Mouse (Mus musculus) spleen, adult 18-20 months (tissue): ENCODE measurements at regions not wholly inside any gene's neighbourhood (a gene's known extent, or its start where the extent isn't known, plus 50 kb on each side); places are given as distances from the start of the nearest gene placed in this dataset.
"Not testable (repeated sequence)": the region's sequence is repeated elsewhere in the genome, so short reads cannot be mapped to it uniquely, and the experiment has no call there.

Experiments used
- DNase-seq, 2 experiments: peaks; one replicate each; pipeline ENCODE4 v3.0.0; 2022; ENCODE audit warnings: mixed read lengths in 2 of 2

DNA sequence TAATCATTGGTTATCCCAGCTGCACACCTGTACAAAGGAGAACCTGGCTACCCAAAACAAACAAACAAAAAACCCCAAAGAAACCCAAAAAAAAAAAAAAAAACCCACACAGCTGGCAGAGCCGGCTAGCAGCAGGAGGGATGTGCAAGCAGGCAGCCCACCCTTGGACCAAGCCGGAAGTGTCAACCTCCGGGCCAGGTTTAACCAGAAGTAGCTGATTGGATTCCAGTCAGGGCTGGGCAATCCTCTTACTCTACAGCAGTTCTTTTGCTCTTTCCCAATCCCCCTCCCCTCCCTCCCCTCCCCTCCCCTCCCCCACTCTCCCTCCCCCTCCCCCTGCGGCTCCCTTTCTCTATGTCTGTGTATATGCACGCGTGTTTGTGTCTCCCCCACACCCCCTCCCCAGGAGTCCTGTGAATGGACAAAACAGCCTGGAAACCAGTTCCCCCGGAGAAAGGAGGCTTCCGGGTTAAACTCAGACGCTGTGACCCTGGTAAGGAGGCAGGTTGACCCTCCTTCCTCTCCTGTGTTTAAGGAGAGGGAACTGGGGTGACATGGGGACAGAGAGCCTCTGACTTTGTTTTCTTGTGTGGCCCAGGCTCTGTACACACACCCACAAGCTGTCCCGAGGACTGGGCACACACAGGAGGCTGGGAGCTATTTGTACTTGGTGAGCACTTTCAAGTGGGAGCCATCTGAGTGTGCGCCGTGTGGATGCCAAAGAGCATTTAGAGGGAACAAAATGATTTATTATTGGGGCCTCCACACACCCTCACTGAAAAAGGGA lies 93.9 kb upstream of the Jarid2 start:
- DNase-seq: no peak

GRCm38 (mm10) chr13:44636008-44636335 lies 93.3 kb upstream of the Jarid2 start:
- DNase-seq: no peak

DNA sequence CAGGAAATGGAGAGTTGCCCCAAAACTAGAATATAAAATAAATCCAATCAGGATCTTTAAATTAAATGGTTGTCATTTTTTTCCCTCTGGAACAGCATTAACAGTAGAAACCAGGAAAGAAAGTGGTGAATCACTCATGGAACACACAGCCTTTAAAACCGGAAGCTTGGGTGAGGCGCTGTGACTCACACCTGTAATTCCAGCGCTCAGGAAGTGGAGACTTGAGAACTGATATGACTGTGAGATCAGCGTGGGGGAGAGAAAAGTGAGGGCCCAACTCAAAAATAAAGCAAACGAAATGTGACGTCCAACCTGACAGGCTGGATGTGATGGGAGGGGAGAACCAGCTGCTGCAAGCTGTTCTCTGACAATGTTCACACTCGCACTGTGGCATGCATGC lies 86.9 kb upstream of the Jarid2 start:
- DNase-seq: no peak

DNA sequence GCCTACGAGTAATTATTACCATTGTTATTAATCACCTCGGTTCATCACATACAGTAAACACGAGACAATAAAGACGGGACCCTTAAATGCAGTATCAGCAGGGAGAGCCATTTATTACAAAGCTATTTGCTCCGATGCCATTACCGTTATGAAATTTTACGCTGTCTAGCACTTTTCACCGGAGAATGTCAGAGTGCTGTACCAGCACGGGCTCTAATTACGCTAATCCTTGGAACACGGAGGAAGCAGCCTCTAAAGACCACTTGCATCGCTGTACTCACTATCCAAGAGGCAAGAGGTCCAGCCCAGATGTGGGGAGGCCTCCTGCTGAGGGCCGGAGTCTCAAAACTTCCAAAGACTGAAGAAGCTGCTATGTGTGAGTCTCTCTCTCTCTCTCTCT lies 79.2 kb upstream of the Jarid2 start:
- DNase-seq: no peak

DNA sequence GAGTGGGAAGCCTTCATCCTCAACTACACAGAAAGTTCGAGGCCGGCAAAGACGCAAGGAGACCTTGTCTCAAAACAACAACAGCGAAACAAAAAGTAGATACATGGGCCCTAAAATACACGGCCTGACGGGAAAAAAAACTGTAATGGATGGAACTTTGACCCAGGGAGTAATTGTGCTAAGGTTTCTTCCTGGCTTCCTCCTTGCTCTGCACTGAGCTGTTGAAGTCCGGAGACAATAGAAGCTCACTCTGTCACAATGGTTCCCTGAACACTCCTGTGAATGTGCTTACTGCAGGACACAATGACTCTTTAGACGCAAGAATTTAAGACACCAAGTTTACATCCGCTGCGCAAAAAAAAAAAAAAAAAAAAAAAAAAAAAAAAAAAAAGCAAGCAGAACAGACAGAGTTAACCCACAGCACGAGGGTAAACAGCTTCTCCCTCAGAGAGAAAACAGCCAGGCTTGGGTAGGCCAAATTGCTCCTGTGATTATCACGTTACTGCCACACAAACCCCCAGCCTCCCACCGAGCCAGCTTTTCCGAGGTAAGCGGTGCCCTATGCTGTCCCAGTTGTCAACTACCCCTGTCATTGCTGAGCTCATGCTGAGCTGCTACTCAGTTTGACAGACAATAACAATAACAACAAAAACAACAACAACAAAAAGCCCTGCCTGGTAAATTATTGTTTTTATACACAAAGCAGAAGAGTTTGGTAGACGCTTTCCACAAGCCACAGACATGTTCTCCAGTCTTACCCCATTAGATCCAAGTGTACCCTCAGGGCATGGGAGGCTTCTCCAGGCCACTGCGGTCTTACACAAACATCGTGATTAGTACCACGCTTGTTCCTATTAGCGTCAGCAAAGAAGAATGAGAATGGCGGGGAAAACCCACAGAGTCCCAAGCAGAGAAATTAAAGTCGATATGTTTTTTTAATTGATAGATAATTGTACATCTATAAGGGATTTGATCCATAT lies 77.7 kb upstream of the Jarid2 start:
- DNase-seq: no peak

DNA sequence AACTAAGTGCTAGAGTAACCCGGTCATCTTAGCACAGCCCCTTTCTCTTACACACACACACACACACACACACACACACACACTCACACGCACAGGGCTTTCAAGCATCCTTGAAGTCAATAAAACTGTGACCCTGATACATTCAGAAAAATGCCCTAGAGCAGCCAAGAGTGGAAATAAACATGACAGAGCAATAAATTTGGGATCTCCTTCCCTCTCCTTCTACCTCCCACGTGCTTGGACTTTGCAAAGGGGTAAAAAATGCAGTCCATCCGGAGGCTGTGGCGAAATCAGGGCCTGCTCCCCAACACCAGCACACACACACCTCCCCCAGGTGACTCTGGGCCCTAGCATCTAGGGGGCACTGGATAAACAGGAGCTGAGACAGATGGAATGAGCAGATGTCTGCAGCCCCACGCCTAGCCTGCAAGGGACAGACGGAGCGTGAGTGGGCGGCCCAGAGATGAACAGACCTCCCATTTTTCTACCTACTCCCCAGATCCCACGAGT lies 71.3 kb upstream of the Jarid2 start:
- no peak for DNase-seq

- no peak for DNase-seq
Observed at GRCm38 (mm10) chr13:44659861-44660260, 69.4 kb upstream of the Jarid2 start.

GRCm38 (mm10) chr13:44663062-44663461 lies 66.2 kb upstream of the Jarid2 start:
- no peak for DNase-seq

- no peak for DNase-seq
Observed at GRCm38 (mm10) chr13:44663730-44664129, 65.5 kb upstream of the Jarid2 start.

- DNase-seq: no peak
Observed at GRCm38 (mm10) chr13:44669761-44670160, 59.5 kb upstream of the Jarid2 start.

GRCm38 (mm10) chr13:44673337-44673966 lies 55.8 kb upstream of the Jarid2 start:
- peak in 1 of 2 experiments; percentile 13 for DNase-seq

- peak in 1 of 2 experiments; percentile 13 for DNase-seq
Observed at GRCm38 (mm10) chr13:44673967-44674357, 55.3 kb upstream of the Jarid2 start.

DNA sequence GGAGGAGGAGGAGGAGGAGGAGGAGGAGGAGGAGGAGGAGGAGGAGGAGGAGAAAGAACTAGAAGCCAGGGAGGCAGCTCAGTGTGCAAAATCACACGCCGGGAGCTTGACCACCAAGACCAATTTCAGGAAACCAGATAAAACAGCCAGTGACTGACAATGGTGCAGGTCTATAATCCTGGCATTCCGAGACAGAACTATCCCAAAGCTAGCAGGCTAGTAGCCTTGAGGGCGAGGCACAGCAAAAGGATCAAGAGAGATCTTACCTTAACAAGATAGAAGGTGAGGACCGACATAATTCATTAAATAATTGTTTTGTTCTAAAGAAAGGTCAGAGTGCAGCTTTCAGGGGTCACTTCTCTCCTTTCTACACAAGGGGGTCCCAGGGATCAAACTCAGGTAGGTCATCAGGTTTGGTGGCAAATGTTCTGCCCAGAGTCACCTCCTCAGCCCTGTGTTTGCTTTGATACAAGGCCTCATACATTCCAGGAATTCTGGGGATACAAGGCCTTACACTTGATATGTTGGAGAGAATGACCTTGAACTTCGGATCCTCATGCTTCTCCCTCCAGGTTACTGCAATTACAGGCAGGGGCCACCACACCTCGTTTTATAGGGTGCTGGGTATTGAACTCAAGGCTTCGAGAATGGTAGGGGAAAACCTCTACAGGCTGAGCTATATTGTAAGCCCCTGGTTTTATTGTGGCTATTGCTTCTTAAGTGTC lies 54.2 kb upstream of the Jarid2 start:
- DNase-seq: no peak

DNA sequence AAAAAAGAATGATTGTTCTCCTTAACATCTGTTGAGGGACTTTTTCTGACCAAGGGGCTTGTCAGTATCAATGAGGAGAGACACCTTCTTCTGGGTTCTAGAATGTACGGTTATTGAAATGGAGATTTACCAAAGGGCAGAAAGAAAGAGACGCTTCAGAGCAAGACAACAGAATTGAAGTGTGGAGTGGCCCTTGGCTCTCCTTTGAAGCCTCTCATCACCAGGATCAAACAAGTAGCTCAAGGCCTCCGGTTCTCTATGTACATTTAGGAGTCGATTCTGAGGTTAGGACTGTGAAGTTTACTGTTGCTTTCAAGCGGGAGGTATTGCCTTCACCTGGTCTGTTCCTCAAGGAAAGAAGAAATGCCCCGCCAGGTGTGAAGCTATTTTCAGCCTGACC lies 53.2 kb upstream of the Jarid2 start:
- no peak for DNase-seq

DNA sequence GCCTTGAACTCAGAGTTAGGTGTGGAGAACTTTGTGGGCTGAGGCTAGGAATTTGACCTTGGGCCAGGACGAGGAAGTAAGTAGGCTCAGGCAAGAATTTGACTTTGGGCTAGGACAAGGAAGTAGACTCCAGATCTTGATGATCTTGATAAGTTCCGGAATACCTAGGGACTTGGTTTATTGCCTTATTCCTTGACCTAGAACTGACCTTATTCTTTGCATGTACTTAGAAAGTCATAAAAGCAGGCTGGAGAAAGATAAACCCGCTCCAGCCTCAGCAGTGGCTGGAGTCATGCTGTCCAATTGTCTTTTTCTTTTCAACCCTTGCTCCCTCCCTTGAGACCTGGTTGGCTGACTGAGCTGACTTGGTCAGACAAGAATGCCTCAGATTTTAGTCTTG lies 51.2 kb upstream of the Jarid2 start:
- no peak for DNase-seq

- not testable (repeated sequence) for DNase-seq
Observed at GRCm38 (mm10) chr13:44679457-44679856, 49.8 kb upstream of the Jarid2 start.
